Mouse (Mus musculus): ENCODE measurements around the gene Acbd3. TPM values are rescaled to one million over a fixed set of nuclear protein-coding genes. Genes with fewer than 3 reads are reported as not detected.

Gene Acbd3
- total and polyA plus RNA-seq, 3 experiments = 17.8 to 23.2 TPM; not detected in 1

DNA sequence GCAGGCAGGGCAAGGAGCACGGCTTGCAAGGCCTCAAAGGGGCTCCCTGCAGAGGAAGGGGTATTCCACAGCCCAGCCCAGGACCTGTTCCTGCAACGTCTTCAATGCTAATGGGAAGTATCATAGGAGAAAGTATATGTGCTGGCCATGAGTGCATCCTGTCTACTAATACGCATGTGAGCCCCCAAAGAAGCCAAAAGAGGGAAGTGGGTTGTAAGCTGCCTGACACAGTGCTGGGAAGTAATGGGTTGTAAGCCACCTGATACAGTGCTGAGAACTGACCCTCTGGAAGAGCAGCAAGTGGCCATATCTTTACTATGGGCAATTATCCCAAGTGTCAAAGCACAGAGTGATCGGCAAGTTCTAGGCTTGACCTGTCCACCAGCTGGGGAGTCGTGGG is 27.8 kb upstream of the Acbd3 start:
- H3K79me2 ChIP-seq (ENCODE audit: control insufficient read depth, insufficient read depth, low read length, poor library complexity) = no peaks in the 10 kb centered on the region
- H3K9me3 ChIP-seq (replicated peaks; ENCODE audit: insufficient read depth, low read length) = no peaks in the 10 kb centered on the region
- no peaks in the 10 kb centered on the region for H3K27me3 ChIP-seq (ENCODE audit: control insufficient read depth in 1 of 2, insufficient read depth in 2 of 2, low read length in 2 of 2)
- H3K27ac ChIP-seq (ENCODE audit: control insufficient read depth, low read depth, low read length) = no peak overlapping the region
- DNase-seq (ENCODE audit: low read depth, low spot score) = peak; percentile 19
- no peaks in the 10 kb centered on the region for H3K36me3 ChIP-seq (ENCODE audit: control insufficient read depth in 1 of 2, insufficient read depth in 2 of 2, low read length in 2 of 2)
- no peaks in the 10 kb centered on the region for H3K4me1 ChIP-seq (ENCODE audit: control insufficient read depth in 1 of 2, insufficient read depth in 2 of 2, low read length in 2 of 2)
- H3K9ac ChIP-seq (ENCODE audit: control insufficient read depth, low read depth, low read length, poor library complexity, severe bottlenecking) = no peak overlapping the region
- no peak for TF ChIP-seq ELF1 (IDR thresholded peaks at IDR 0.05; ENCODE audit: low read depth, low read length)
- no peak for TF ChIP-seq ETS1 (IDR thresholded peaks at IDR 0.05; ENCODE audit: low read depth, low read length)
- TF ChIP-seq JUND (IDR thresholded peaks at IDR 0.05; ENCODE audit: low read depth, low read length) = no peak
- TF ChIP-seq CHD1 (IDR thresholded peaks at IDR 0.05; ENCODE audit: low read depth, low read length) = no peak
- TF ChIP-seq BHLHE40 (IDR thresholded peaks at IDR 0.05; ENCODE audit: borderline replicate concordance, low read depth, low read length) = no peak
- TF ChIP-seq GABPA (IDR thresholded peaks at IDR 0.05; ENCODE audit: low read depth, low read length) = no peak
- TF ChIP-seq GATA1 (IDR thresholded peaks at IDR 0.05; ENCODE audit: low read depth, low read length) = no peak
- TF ChIP-seq MAZ (IDR thresholded peaks at IDR 0.05; ENCODE audit: low read depth, low read length) = no peak
- no peak overlapping the region for H3K4me3 ChIP-seq (ENCODE audit: control insufficient read depth in 1 of 2, insufficient read depth in 1 of 2, low read depth in 2 of 2, low read length in 2 of 2)

GRCm38 (mm10) chr1:180703400-180703799 is 22.4 kb upstream of the Acbd3 start:
- H3K4me1 ChIP-seq (ENCODE audit: control insufficient read depth in 1 of 2, insufficient read depth in 2 of 2, low read length in 2 of 2) = peaks cover 0 to 5% of the 10 kb centered on the region in 2 experiments; a peak in 2 of 4 replicates
- no peaks in the 10 kb centered on the region for H3K27me3 ChIP-seq (ENCODE audit: control insufficient read depth in 1 of 2, insufficient read depth in 2 of 2, low read length in 2 of 2)
- TF ChIP-seq RAD21 (IDR thresholded peaks at IDR 0.05; ENCODE audit: low read depth, low read length) (no peak), RCOR1 (IDR thresholded peaks at IDR 0.05; ENCODE audit: low read depth, low read length) (no peak), SIN3A (IDR thresholded peaks at IDR 0.05; ENCODE audit: low read length) (no peak), MAX (IDR thresholded peaks at IDR 0.05; ENCODE audit: low read length) (no peak), ZKSCAN1 (IDR thresholded peaks at IDR 0.05; ENCODE audit: low read depth, low read length) (no peak), ZC3H11A (IDR thresholded peaks at IDR 0.05; ENCODE audit: low read depth, low read length) (no peak), ZMIZ1 (IDR thresholded peaks at IDR 0.05; ENCODE audit: low read depth, low read length) (no peak), POLR2AphosphoS2 (IDR thresholded peaks at IDR 0.05; ENCODE audit: low read length) (no peak), CHD2 (IDR thresholded peaks at IDR 0.05; ENCODE audit: low read length) (no peak), BHLHE40 (IDR thresholded peaks at IDR 0.05; ENCODE audit: borderline replicate concordance, low read depth, low read length) (no peak), USF1 (IDR thresholded peaks at IDR 0.05; ENCODE audit: low read depth, low read length) (no peak)
- peak overlapping the region; percentile 23 for H3K9ac ChIP-seq (ENCODE audit: control insufficient read depth, low read depth, low read length, poor library complexity, severe bottlenecking)
- no peak for DNase-seq (ENCODE audit: low read depth, low spot score)
- no peaks in the 10 kb centered on the region for H3K36me3 ChIP-seq (ENCODE audit: control insufficient read depth in 1 of 2, insufficient read depth in 2 of 2, low read length in 2 of 2)
- H3K79me2 ChIP-seq (ENCODE audit: control insufficient read depth, insufficient read depth, low read length, poor library complexity) = no peaks in the 10 kb centered on the region
- H3K9me3 ChIP-seq (replicated peaks; ENCODE audit: insufficient read depth, low read length) = no peaks in the 10 kb centered on the region
- peak overlapping the region; percentile 50 to 71 for H3K4me3 ChIP-seq (ENCODE audit: control insufficient read depth in 1 of 2, insufficient read depth in 1 of 2, low read depth in 2 of 2, low read length in 2 of 2)
- no peak overlapping the region for H3K27ac ChIP-seq (ENCODE audit: control insufficient read depth, low read depth, low read length)

All from MEL (cell line).